Mouse (Mus musculus): ENCODE measurements around the gene Erc2.

DNA sequence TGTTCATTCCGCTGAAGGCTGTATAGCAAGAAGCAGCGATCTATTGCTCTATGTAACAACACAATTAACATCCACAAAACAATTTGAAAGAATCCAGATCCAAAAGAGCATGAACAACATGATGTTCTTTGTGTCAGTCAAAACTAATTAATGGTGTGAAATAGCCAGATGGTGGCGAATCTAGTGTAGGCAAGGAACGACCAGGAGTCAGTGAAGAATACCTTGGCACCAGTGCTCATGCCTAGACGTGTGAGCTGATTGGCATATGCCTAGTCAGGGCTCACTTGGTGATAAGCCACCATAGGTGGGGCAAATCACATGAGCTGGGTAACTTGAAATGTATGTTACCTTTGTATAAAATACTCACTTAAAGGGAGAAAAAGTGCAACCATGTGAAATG is 265.3 kb downstream of the Erc2 start:
- TF ChIP-seq CTCF (IDR thresholded peaks at IDR 0.05; ENCODE audit: low read depth) (no peak), EP300 (IDR thresholded peaks at IDR 0.05; ENCODE audit: low read depth) (no peak)

Data from liver, embryonic 14.5 days (tissue).